8 mouse cellular contexts compared by ENCODE assay signal in the genomic region with DNA sequence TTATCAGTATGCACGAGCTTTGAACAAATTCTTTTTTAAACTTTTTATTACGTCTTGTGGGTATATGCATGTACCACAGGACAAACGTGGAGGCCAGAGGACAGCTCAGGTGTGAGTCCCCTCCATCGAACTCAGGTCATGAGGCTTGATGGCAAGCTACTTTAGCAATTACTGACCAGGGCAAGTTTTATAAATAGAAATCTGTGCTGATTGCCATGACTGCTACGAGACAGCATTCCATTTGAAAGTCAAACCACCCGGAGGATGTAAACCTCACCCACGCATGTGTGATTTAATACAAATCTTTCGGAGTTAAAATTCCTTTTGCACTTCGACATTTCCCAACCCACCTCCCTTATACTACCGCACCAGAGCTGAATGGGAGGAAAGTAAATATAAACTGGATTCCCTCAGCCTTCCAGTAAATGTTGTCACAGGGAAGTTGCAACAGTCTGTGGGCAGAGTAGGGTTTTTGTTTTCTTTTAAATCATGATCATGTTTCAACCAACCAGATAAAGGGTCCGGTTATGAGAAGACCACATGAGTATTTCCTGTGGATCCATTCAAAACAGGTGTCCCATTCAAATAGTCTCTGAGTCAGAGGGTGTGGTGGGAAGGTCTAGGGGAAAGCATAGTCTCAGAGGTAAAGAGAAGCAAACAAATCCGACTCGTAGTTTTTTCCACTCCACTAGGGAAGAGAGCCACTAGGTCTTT. TPM values are rescaled to one million over a fixed set of nuclear protein-coding genes. Genes with fewer than 3 reads are reported as not detected.
DNase-seq lines count a peak whose midpoint lies in the region; ATAC-seq and TF ChIP-seq lines count a peak whose summit lies in the region.

No protein-coding gene starts in this region.

- DNase-seq in kidney, postnatal 0 days (ENCODE audit: low spot score): peak; percentile 53
- no peak for DNase-seq in kidney, postnatal 14 days
- peak; percentile 22 for DNase-seq in embryonic facial prominence, embryonic 11.5 days (ENCODE audit: low spot score)
- no peak for DNase-seq in hindbrain, embryonic 10.5 days (ENCODE audit: low spot score)
- DNase-seq in right cerebral cortex, postnatal 25 days: no peak
- DNase-seq in spleen, postnatal 14 days (ENCODE audit: low spot score in 2 of 2): no peak
- no peak for DNase-seq in adrenal gland, postnatal 14 days

- peak overlapping the region; percentile 82; the same call in 1 of the 2 replicates for H3K27ac ChIP-seq in kidney, postnatal 0 days
- H3K27ac ChIP-seq in embryonic facial prominence, embryonic 11.5 days (replicated peaks; ENCODE audit: low read depth, low read length): no peak overlapping the region
- peak overlapping the region; percentile 95; the same call in 1 of the 2 replicates for H3K27ac ChIP-seq in hindbrain, embryonic 10.5 days

- no peak for TF ChIP-seq CTCF in kidney, postnatal 0 days (IDR thresholded peaks at IDR 0.05; ENCODE audit: low read depth)

- peak overlapping the region; percentile 90 for H3K4me2 ChIP-seq in kidney, postnatal 0 days (ENCODE audit: low read length)
- peak overlapping the region; percentile 72; the same call in 1 of the 2 replicates for H3K4me2 ChIP-seq in embryonic facial prominence, embryonic 11.5 days (ENCODE audit: low read depth, low read length)

- no peaks in the 10 kb centered on the region for H3K27me3 ChIP-seq in kidney, postnatal 0 days (ENCODE audit: insufficient read depth, low read length)
- no peaks in the 10 kb centered on the region for H3K27me3 ChIP-seq in embryonic facial prominence, embryonic 11.5 days (ENCODE audit: control insufficient read depth, insufficient read depth, low read length)
- H3K27me3 ChIP-seq in hindbrain, embryonic 10.5 days (ENCODE audit: insufficient read depth, poor library complexity, severe bottlenecking): no peaks in the 10 kb centered on the region

- ATAC-seq in kidney, postnatal 0 days (replicated peaks; ENCODE audit: low FRiP score, low read depth): peak; percentile 10; the same call in 1 of the 2 replicates
- ATAC-seq in embryonic facial prominence, embryonic 11.5 days (replicated peaks; ENCODE audit: insufficient number of reproducible peaks, low FRiP score, low TSS enrichment, low read depth): no peak
- ATAC-seq in megakaryocyte, adult 5-6 weeks (ENCODE audit: poor library complexity, severe bottlenecking): peak; percentile 28; the same call in 1 of the 2 replicates

- WGBS in kidney, postnatal 0 days: 12% methylated on average over 13 of the region's 13 CpGs
- 44% methylated on average over 13 of the region's 13 CpGs for WGBS in embryonic facial prominence, embryonic 11.5 days
- 60% methylated on average over 13 of the region's 13 CpGs for WGBS in hindbrain, embryonic 10.5 days

- H3K4me1 ChIP-seq in kidney, postnatal 0 days (replicated peaks; ENCODE audit: insufficient read depth, low read length): 0 out of 2 replicates have a peak, but pooled peaks cover 12% of the 10 kb centered on the region
- H3K4me1 ChIP-seq in embryonic facial prominence, embryonic 11.5 days (ENCODE audit: control insufficient read depth, insufficient read depth, low read length): no peaks in the 10 kb centered on the region; the same call in 1 of the 2 replicates
- H3K4me1 ChIP-seq in hindbrain, embryonic 10.5 days (replicated peaks): peaks cover 19% of the 10 kb centered on the region

- no peaks in the 10 kb centered on the region for H3K9me3 ChIP-seq in kidney, postnatal 0 days (replicated peaks; ENCODE audit: low read length)
- no peaks in the 10 kb centered on the region for H3K9me3 ChIP-seq in embryonic facial prominence, embryonic 11.5 days (replicated peaks; ENCODE audit: control insufficient read depth, low read length)
- no peaks in the 10 kb centered on the region for H3K9me3 ChIP-seq in hindbrain, embryonic 10.5 days

- H3K4me3 ChIP-seq in kidney, postnatal 0 days (replicated peaks; ENCODE audit: low read depth, low read length): peak overlapping the region; percentile 78
- H3K4me3 ChIP-seq in embryonic facial prominence, embryonic 11.5 days (ENCODE audit: low read depth, low read length): peak overlapping the region; percentile 75
- H3K4me3 ChIP-seq in hindbrain, embryonic 10.5 days: peak overlapping the region; percentile 83

- peak overlapping the region; percentile 83; the same call in 1 of the 2 replicates for H3K9ac ChIP-seq in kidney, postnatal 0 days (ENCODE audit: low read depth, low read length)
- H3K9ac ChIP-seq in embryonic facial prominence, embryonic 11.5 days (replicated peaks; ENCODE audit: low read length): peak overlapping the region; percentile 77; the same call in 1 of the 2 replicates

- no peaks in the 10 kb centered on the region for H3K36me3 ChIP-seq in kidney, postnatal 0 days (ENCODE audit: insufficient read depth, low read length)
- H3K36me3 ChIP-seq in embryonic facial prominence, embryonic 11.5 days (replicated peaks; ENCODE audit: control insufficient read depth, insufficient read depth, low read depth, low read length): no peaks in the 10 kb centered on the region
- no peaks in the 10 kb centered on the region for H3K36me3 ChIP-seq in hindbrain, embryonic 10.5 days

RNA-seq across cellular contexts. Expression of a gene that starts 0.7 kb away (rescaled TPM):
- 64.1 and 65.7 TPM in 2 replicates for polyA plus RNA-seq in kidney, postnatal 0 days (2015; fragmentation: Nextera tagmentation; extraction: Ambion mirVana)
- polyA plus RNA-seq in embryonic facial prominence, embryonic 11.5 days (2014; fragmentation: Nextera tagmentation; extraction: Ambion mirVana): 22.6 and 26.5 TPM in 2 replicates
- 32.5 and 38.6 TPM in 2 replicates for polyA plus RNA-seq in hindbrain, embryonic 10.5 days (2016; fragmentation: Nextera tagmentation; extraction: Ambion mirVana)
- 6.0 and 7.3 TPM in 2 replicates for total RNA-seq in megakaryocyte, adult 5-6 weeks (2015)
- 3.5 and 4.7 TPM in 2 replicates for total RNA-seq in megakaryocyte, adult 5-6 weeks (2017)
- total RNA-seq in adrenal gland, postnatal 14 days (2021): 27.1 and 29.3 TPM in 2 replicates

Comparison
In these comparisons a context has a peak if more than half of its experiments do, and no peak if none do; other contexts are left out.
1. DNase-seq: peak in kidney, postnatal 0 days (single experiment) and embryonic facial prominence, embryonic 11.5 days (single experiment); none in kidney, postnatal 14 days (single experiment), hindbrain, embryonic 10.5 days (single experiment), right cerebral cortex, postnatal 25 days (single experiment), spleen, postnatal 14 days (0 of 2) and adrenal gland, postnatal 14 days (single experiment).
2. Peak in every context shown above with its lines, with median percentiles within 50 percentile points of each other: H3K4me3 ChIP-seq.